In the genomic region with DNA sequence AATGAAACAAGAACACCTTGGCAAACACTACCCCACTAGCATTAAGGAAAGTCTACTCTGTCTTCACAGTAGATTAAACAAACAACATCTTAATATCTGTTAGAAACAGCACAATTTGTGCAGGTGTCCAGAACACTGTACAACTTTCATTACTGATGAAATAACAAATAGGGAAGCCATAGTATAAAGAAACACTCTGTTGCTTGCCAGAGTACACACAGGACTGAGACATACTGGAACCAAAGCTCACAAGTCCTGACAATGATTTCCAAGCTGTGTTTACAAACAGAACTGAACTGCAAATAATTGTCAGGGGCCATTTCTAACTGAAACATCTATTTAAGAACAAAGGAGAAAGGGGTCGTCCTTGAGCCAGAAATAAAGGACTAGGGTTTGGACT, we compare ENCODE assay signal across 28 mouse cellular contexts.
DNase-seq lines count a peak whose midpoint lies in the region; ATAC-seq and TF ChIP-seq lines count a peak whose summit lies in the region.
"Had no signal": no experiment of that assay in that cellular context is flagged by ENCODE, and none has a peak within 500 bp of the region (broad histone marks: within the 10 kb centered on the region; RNA-seq: fewer than 3 reads in every experiment).

No protein-coding gene starts in this region.

- 0 out of 2 replicates have a peak overlapping the region, but pooled peaks have one; percentile 50 for H3K27ac ChIP-seq in hindbrain, embryonic 13.5 days
- no peak overlapping the region for H3K27ac ChIP-seq in hindbrain, embryonic 11.5 days (ENCODE audit: low read depth, low read length)
- H3K27ac ChIP-seq in liver, adult 2 months (replicated peaks; ENCODE audit: insufficient read depth, low read depth, low read length), result no peak overlapping the region
- H3K27ac ChIP-seq in stomach, embryonic 14.5 days (ENCODE audit: low read length), result no peak overlapping the region
- H3K27ac ChIP-seq: embryonic facial prominence, embryonic 13.5 days; forebrain, embryonic 10.5 days; forebrain, embryonic 15.5 days; heart, embryonic 13.5 days; kidney, postnatal 0 days; limb, embryonic 10.5 days; limb, embryonic 15.5 days; liver, embryonic 15.5 days had no signal

- no peak for DNase-seq in hindbrain, embryonic 11.5 days (ENCODE audit: low spot score)
- DNase-seq in liver, adult 2 months (ENCODE audit: extremely low read depth, low read depth, low spot score), result peak; percentile 40
- no peak for DNase-seq in liver
- peak; percentile 9 for DNase-seq in lung, postnatal 25 days (ENCODE audit: low spot score)
- no peak for DNase-seq in lung, postnatal 36 days
- no peak for DNase-seq in gastrocnemius, postnatal 4 days (ENCODE audit: low spot score in 2 of 2)
- DNase-seq: adrenal gland, adult 2 months; adrenal gland, postnatal 36 days; cerebellum, adult 18-20 months; cerebellum, postnatal 10 days; gastrocnemius, postnatal 25 days; heart, postnatal 10 days; kidney, adult 11 months; right cerebral cortex, adult 18-20 months; thymus, postnatal 14 days had no signal

- no peaks in the 10 kb centered on the region for H3K36me3 ChIP-seq in hindbrain, embryonic 13.5 days
- no peaks in the 10 kb centered on the region for H3K36me3 ChIP-seq in hindbrain, embryonic 11.5 days (ENCODE audit: control insufficient read depth, insufficient read depth, low read length)
- no peaks in the 10 kb centered on the region for H3K36me3 ChIP-seq in liver, adult 2 months (ENCODE audit: control insufficient read depth, insufficient read depth, low read length)
- H3K36me3 ChIP-seq in stomach, embryonic 14.5 days (ENCODE audit: control insufficient read depth, insufficient read depth, low read length), result no peaks in the 10 kb centered on the region
- H3K36me3 ChIP-seq: embryonic facial prominence, embryonic 13.5 days; forebrain, embryonic 10.5 days; forebrain, embryonic 15.5 days; heart, embryonic 13.5 days; limb, embryonic 10.5 days; limb, embryonic 15.5 days; liver, embryonic 15.5 days had no signal

- no peak overlapping the region for H3K4me3 ChIP-seq in hindbrain, embryonic 13.5 days
- H3K4me3 ChIP-seq in hindbrain, embryonic 11.5 days (ENCODE audit: low read depth, low read length), result no peak overlapping the region
- no peak overlapping the region for H3K4me3 ChIP-seq in liver, adult 2 months (ENCODE audit: insufficient read depth, low read depth, low read length)
- H3K4me3 ChIP-seq in stomach, embryonic 14.5 days (ENCODE audit: low read depth, low read length), result no peak overlapping the region
- H3K4me3 ChIP-seq: embryonic facial prominence, embryonic 13.5 days; forebrain, embryonic 10.5 days; forebrain, embryonic 15.5 days; heart, embryonic 13.5 days; limb, embryonic 10.5 days; limb, embryonic 15.5 days; liver, embryonic 15.5 days had no signal

- H3K27me3 ChIP-seq in hindbrain, embryonic 13.5 days, result no peaks in the 10 kb centered on the region
- H3K27me3 ChIP-seq in hindbrain, embryonic 11.5 days (ENCODE audit: control insufficient read depth, insufficient read depth, low read length), result no peaks in the 10 kb centered on the region
- H3K27me3 ChIP-seq in liver, adult 2 months (ENCODE audit: control insufficient read depth, insufficient read depth, low read length), result no peaks in the 10 kb centered on the region
- no peaks in the 10 kb centered on the region for H3K27me3 ChIP-seq in stomach, embryonic 14.5 days (ENCODE audit: control insufficient read depth, insufficient read depth, low read length)
- H3K27me3 ChIP-seq: CH12.LX; embryonic facial prominence, embryonic 13.5 days; forebrain, embryonic 15.5 days; heart, embryonic 13.5 days; limb, embryonic 15.5 days; liver, embryonic 15.5 days had no signal

- peaks cover 3% of the 10 kb centered on the region; the same call in 1 of the 2 replicates for H3K9me3 ChIP-seq in hindbrain, embryonic 13.5 days
- H3K9me3 ChIP-seq in hindbrain, embryonic 11.5 days (ENCODE audit: control insufficient read depth, low read length), result no peaks in the 10 kb centered on the region
- H3K9me3 ChIP-seq in stomach, embryonic 14.5 days (ENCODE audit: control insufficient read depth, low read depth, low read length), result no peaks in the 10 kb centered on the region
- H3K9me3 ChIP-seq: embryonic facial prominence, embryonic 13.5 days; forebrain, embryonic 15.5 days; limb, embryonic 10.5 days; limb, embryonic 15.5 days; liver, embryonic 15.5 days had no signal

- no peak overlapping the region for H3K9ac ChIP-seq in hindbrain, embryonic 13.5 days
- no peak overlapping the region for H3K9ac ChIP-seq in hindbrain, embryonic 11.5 days (ENCODE audit: low read depth, low read length)
- H3K9ac ChIP-seq in liver, adult 2 months (ENCODE audit: low read depth, low read length), result no peak overlapping the region
- no peak overlapping the region for H3K9ac ChIP-seq in stomach, embryonic 14.5 days (replicated peaks; ENCODE audit: low read depth, low read length)
- H3K9ac ChIP-seq: embryonic facial prominence, embryonic 13.5 days; forebrain, embryonic 15.5 days; heart, embryonic 13.5 days; limb, embryonic 15.5 days; liver, embryonic 15.5 days had no signal

- ATAC-seq in hindbrain, embryonic 13.5 days (ENCODE audit: low FRiP score), result no peak
- ATAC-seq in hindbrain, embryonic 11.5 days (ENCODE audit: low FRiP score), result no peak
- ATAC-seq in stomach, embryonic 14.5 days (ENCODE audit: insufficient number of reproducible peaks, insufficient read depth, low FRiP score, low read depth), result peak; percentile 33; the same call in 1 of the 2 replicates
- ATAC-seq: activated CD4-positive, CD25-positive, alpha-beta regulatory T cell, adult 4 months; forebrain, embryonic 15.5 days; inflammation-experienced regulatory T-cells, adult 6 months had no signal

- no peak for TF ChIP-seq CTCF in liver, adult 2 months (IDR thresholded peaks at IDR 0.05; ENCODE audit: low read depth, low read length)

- no peak overlapping the region for H3K4me2 ChIP-seq in hindbrain, embryonic 13.5 days
- H3K4me2 ChIP-seq in hindbrain, embryonic 11.5 days (replicated peaks; ENCODE audit: low read depth, low read length), result no peak overlapping the region
- no peak overlapping the region for H3K4me2 ChIP-seq in stomach, embryonic 14.5 days (replicated peaks; ENCODE audit: low read depth, low read length)
- H3K4me2 ChIP-seq: embryonic facial prominence, embryonic 13.5 days; forebrain, embryonic 15.5 days; heart, embryonic 13.5 days; limb, embryonic 15.5 days; liver, embryonic 15.5 days had no signal

- H3K4me1 ChIP-seq in hindbrain, embryonic 13.5 days (replicated peaks), result peaks cover 6% of the 10 kb centered on the region; the same call in 1 of the 2 replicates
- no peaks in the 10 kb centered on the region for H3K4me1 ChIP-seq in hindbrain, embryonic 11.5 days (replicated peaks; ENCODE audit: control insufficient read depth, insufficient read depth, low read length)
- H3K4me1 ChIP-seq in liver, adult 2 months (ENCODE audit: control insufficient read depth, insufficient read depth, low read length), result no peaks in the 10 kb centered on the region
- H3K4me1 ChIP-seq in stomach, embryonic 14.5 days (ENCODE audit: control insufficient read depth, insufficient read depth, low read length), result no peaks in the 10 kb centered on the region
- H3K4me1 ChIP-seq: embryonic facial prominence, embryonic 13.5 days; forebrain, embryonic 10.5 days; heart, embryonic 13.5 days; limb, embryonic 10.5 days; limb, embryonic 15.5 days; liver, embryonic 15.5 days had no signal

- no peak for TF ChIP-seq POLR2A in liver, adult 2 months (IDR thresholded peaks at IDR 0.05; ENCODE audit: extremely low read depth, insufficient read depth, low read length)

- 44% methylated on average over 1 of the region's 1 CpGs for WGBS in hindbrain, embryonic 13.5 days
- 49% methylated on average over 1 of the region's 1 CpGs for WGBS in hindbrain, embryonic 11.5 days
- WGBS in liver, adult 2 months, result 17% methylated on average over 1 of the region's 1 CpGs
- 41% methylated on average over 1 of the region's 1 CpGs for WGBS in stomach, embryonic 14.5 days

- no peaks in the 10 kb centered on the region for H3K79me2 ChIP-seq in liver, adult 2 months (ENCODE audit: control insufficient read depth, insufficient read depth, low read length)

Comparison
In these comparisons a context has a peak if more than half of its experiments do, and no peak if none do; other contexts are left out.
1. DNase-seq: peak in liver, adult 2 months (single experiment) and lung, postnatal 25 days (single experiment); none in hindbrain, embryonic 11.5 days (single experiment), liver (single experiment), lung, postnatal 36 days (single experiment) and gastrocnemius, postnatal 4 days (0 of 2).